Mouse (Mus musculus): Measurements from ENCODE around the gene Rbfox1.

Rbfox1 gene

GRCm38 (mm10) chr16:7034231-7034630 is 1149.1 kb downstream of the Rbfox1 start:
- no peak for DNase-seq (ENCODE audit: low read depth, low spot score)

GRCm38 (mm10) chr16:7036566-7036965 is 1151.4 kb downstream of the Rbfox1 start:
- no peak for DNase-seq (ENCODE audit: low read depth, low spot score)

- DNase-seq (ENCODE audit: low read depth, low spot score), result peak; percentile 37
Measured at GRCm38 (mm10) chr16:7036988-7037387, 1151.8 kb downstream of the Rbfox1 start.

- no peak for DNase-seq (ENCODE audit: low read depth, low spot score)
Measured at GRCm38 (mm10) chr16:7038639-7039260, 1153.6 kb downstream of the Rbfox1 start.

- DNase-seq (ENCODE audit: low read depth, low spot score), result no peak
Measured at GRCm38 (mm10) chr16:7039404-7040367, 1154.5 kb downstream of the Rbfox1 start.

GRCm38 (mm10) chr16:7040691-7041090 is 1155.5 kb downstream of the Rbfox1 start:
- DNase-seq (ENCODE audit: low read depth, low spot score), result no peak

- no peak for DNase-seq (ENCODE audit: low read depth, low spot score)
Measured at GRCm38 (mm10) chr16:7047421-7047820, 1162.3 kb downstream of the Rbfox1 start.

GRCm38 (mm10) chr16:7049162-7049971 is 1164.2 kb downstream of the Rbfox1 start:
- peak; percentile 68 for DNase-seq (ENCODE audit: low read depth, low spot score)

GRCm38 (mm10) chr16:7050945-7051344 is 1165.8 kb downstream of the Rbfox1 start:
- DNase-seq (ENCODE audit: low read depth, low spot score), result no peak

- no peak for DNase-seq (ENCODE audit: low read depth, low spot score)
Measured at GRCm38 (mm10) chr16:7051991-7052390, 1166.8 kb downstream of the Rbfox1 start.

GRCm38 (mm10) chr16:7052408-7052807 is 1167.3 kb downstream of the Rbfox1 start:
- DNase-seq (ENCODE audit: low read depth, low spot score), result peak; percentile 47

GRCm38 (mm10) chr16:7057789-7058188 is 1172.6 kb downstream of the Rbfox1 start:
- DNase-seq (ENCODE audit: low read depth, low spot score), result no peak

- DNase-seq (ENCODE audit: low read depth, low spot score), result no peak
Measured at GRCm38 (mm10) chr16:7058556-7058955, 1173.4 kb downstream of the Rbfox1 start.

- DNase-seq (ENCODE audit: low read depth, low spot score), result no peak
Measured at GRCm38 (mm10) chr16:7059596-7059995, 1174.4 kb downstream of the Rbfox1 start.

GRCm38 (mm10) chr16:7060864-7061263 is 1175.7 kb downstream of the Rbfox1 start:
- no peak for DNase-seq (ENCODE audit: low read depth, low spot score)

GRCm38 (mm10) chr16:7062512-7062911 is 1177.4 kb downstream of the Rbfox1 start:
- no peak for DNase-seq (ENCODE audit: low read depth, low spot score)

GRCm38 (mm10) chr16:7067109-7067508 is 1182.0 kb downstream of the Rbfox1 start:
- no peak for DNase-seq (ENCODE audit: low read depth, low spot score)

GRCm38 (mm10) chr16:7069599-7069998 is 1184.4 kb downstream of the Rbfox1 start:
- DNase-seq (ENCODE audit: low read depth, low spot score), result no peak

- DNase-seq (ENCODE audit: low read depth, low spot score), result peak; percentile 93
Measured at GRCm38 (mm10) chr16:7074786-7075185, 1189.6 kb downstream of the Rbfox1 start.

- DNase-seq (ENCODE audit: low read depth, low spot score), result no peak
Measured at GRCm38 (mm10) chr16:7075749-7076148, 1190.6 kb downstream of the Rbfox1 start.

GRCm38 (mm10) chr16:7076305-7076704 is 1191.2 kb downstream of the Rbfox1 start:
- DNase-seq (ENCODE audit: low read depth, low spot score), result peak; percentile 43

- DNase-seq (ENCODE audit: low read depth, low spot score), result no peak
Measured at GRCm38 (mm10) chr16:7076707-7077106, 1191.6 kb downstream of the Rbfox1 start.
